Mouse (Mus musculus) spleen, adult 2 months (tissue): Measurements from ENCODE around the gene Grid2. TPM values are rescaled to one million over a fixed set of nuclear protein-coding genes. Genes with fewer than 3 reads are reported as not detected.

Experiments
- DNase-seq, 2 experiments: peaks; one replicate each; pipeline versions ENCODE4 v3.0.0 to v3.0.0-alpha.2; 2012 to 2021; ENCODE audit warnings: low spot score in 2 of 2, low read depth in 1 of 2
- H3K27ac ChIP-seq: fragments of 200-500 bp; 2 replicates; pipeline ENCODE4 v1.5.1; 2012; ENCODE audit warnings: low read length, inconsistent platforms; ENCODE audit not compliant: insufficient read depth
- H3K27me3 ChIP-seq: fragments of 200-500 bp; 2 replicates; pipeline ENCODE4 v1.6.1; 2012; ENCODE audit warnings: mild to moderate bottlenecking, moderate library complexity, low read length, inconsistent platforms; ENCODE audit not compliant: control insufficient read depth, insufficient read depth
- H3K36me3 ChIP-seq: fragments of 200-500 bp; 2 replicates; pipeline ENCODE4 v1.6.1; 2012; ENCODE audit warnings: mild to moderate bottlenecking, low read length, inconsistent platforms; ENCODE audit not compliant: control insufficient read depth, insufficient read depth
- H3K4me1 ChIP-seq: fragments of 200-500 bp; 2 replicates; pipeline ENCODE4 v1.6.1; 2011; ENCODE audit warnings: inconsistent platforms; ENCODE audit not compliant: control insufficient read depth, insufficient read depth, insufficient read length
- H3K4me3 ChIP-seq: fragments of 200-500 bp; 2 replicates; pipeline ENCODE4 v1.5.1; 2011; ENCODE audit warnings: mild to moderate bottlenecking, inconsistent platforms; ENCODE audit not compliant: insufficient read depth, insufficient read length; ENCODE audit errors: extremely low read depth
- CTCF ChIP-seq: fragments of 200-500 bp; IDR thresholded peaks from 2 replicates; pipeline ENCODE4 v1.5.1; 2011; ENCODE audit warnings: mild to moderate bottlenecking, inconsistent platforms; ENCODE audit not compliant: insufficient read depth, insufficient read length, insufficient replicate concordance; ENCODE audit errors: extremely low read depth
- POLR2A ChIP-seq: fragments of 200-500 bp; IDR thresholded peaks from 2 replicates; pipeline ENCODE4 v1.6.1; 2011; ENCODE audit warnings: low read depth, low read length, inconsistent platforms
- WGBS: fragments of 180-500 bp; shearing (Covaris S2); methylation state at CpG from one replicate; pipeline ENCODE4 v1.1.7; 2018; 5-methylcytosine and 5-hydroxymethylcytosine counted together
- polyA plus RNA-seq: library from polyadenylated mRNA; depleted of rRNA; stranded (reverse); fragments of >200 nt; gene quantifications from 2 replicates; pipeline ENCODE4 v1.2.3, GENCODE M21; 2012

Grid2 gene
- polyA plus RNA-seq, 1 experiment, result 0.07 TPM

GRCm38 (mm10) chr6:64742915-64743489 lies 1487.3 kb downstream of the Grid2 start:
- 82% methylated on average over 2 of the region's 2 CpGs for WGBS
- Histone ChIP-seq H3K4me3 (no peak overlapping the region), H3K4me1 (no peaks in the 10 kb centered on the region), H3K27ac (no peak overlapping the region), H3K36me3 (no peaks in the 10 kb centered on the region), H3K27me3 (no peaks in the 10 kb centered on the region)
- DNase-seq, result no peak
- TF ChIP-seq POLR2A (no peak), CTCF (no peak)
